Mouse (Mus musculus) forebrain, embryonic 13.5 days (tissue): ENCODE measurements at regions not wholly inside any gene's neighbourhood (a gene's known extent, or its start where the extent isn't known, plus 50 kb on each side); places are given as distances from the start of the nearest gene placed in this dataset.

Source experiments
- ATAC-seq: fragments of 200-750 bp; cut with Nextera tagmentation; 2 replicates; pipeline ENCODE4 v1.8.0; 2017
- H3K27ac ChIP-seq: fragments of 300-500 bp; sonication (generic); 2 replicates; pipeline ENCODE4 v1.5.1; 2015; ENCODE audit warnings: inconsistent platforms, mild to moderate bottlenecking, moderate library complexity
- H3K27me3 ChIP-seq: fragments of 300-500 bp; sonication (generic); 2 replicates; pipeline ENCODE4 v1.6.1; 2015; ENCODE audit warnings: mild to moderate bottlenecking, inconsistent platforms
- H3K36me3 ChIP-seq: fragments of 300-500 bp; sonication (generic); 2 replicates; pipeline ENCODE4 v1.6.1; 2015; ENCODE audit warnings: mild to moderate bottlenecking, inconsistent platforms; ENCODE audit not compliant: poor library complexity, severe bottlenecking
- H3K4me1 ChIP-seq: fragments of 300-500 bp; sonication (generic); 2 replicates; pipeline ENCODE4 v1.6.1; 2015; ENCODE audit warnings: inconsistent platforms
- H3K4me2 ChIP-seq: fragments of 300-500 bp; sonication (generic); 2 replicates; pipeline ENCODE4 v1.6.1; 2015; ENCODE audit warnings: inconsistent platforms, mild to moderate bottlenecking, moderate library complexity
- H3K4me3 ChIP-seq: fragments of 300-500 bp; sonication (generic); 2 replicates; pipeline ENCODE4 v1.5.1; 2015; ENCODE audit warnings: mild to moderate bottlenecking, inconsistent platforms
- H3K9ac ChIP-seq: fragments of 300-500 bp; sonication (generic); 2 replicates; pipeline ENCODE4 v1.6.1; 2015; ENCODE audit warnings: mild to moderate bottlenecking, inconsistent platforms
- H3K9me3 ChIP-seq: fragments of 300-500 bp; sonication (generic); replicated peaks from 2 replicates; pipeline ENCODE4 v1.6.1; 2016; ENCODE audit warnings: inconsistent platforms
- WGBS: fragments of 180-500 bp; shearing (Covaris S2); methylation state at CpG from one replicate; pipeline ENCODE4 v1.1.7; 2015; 5-methylcytosine and 5-hydroxymethylcytosine counted together

DNA sequence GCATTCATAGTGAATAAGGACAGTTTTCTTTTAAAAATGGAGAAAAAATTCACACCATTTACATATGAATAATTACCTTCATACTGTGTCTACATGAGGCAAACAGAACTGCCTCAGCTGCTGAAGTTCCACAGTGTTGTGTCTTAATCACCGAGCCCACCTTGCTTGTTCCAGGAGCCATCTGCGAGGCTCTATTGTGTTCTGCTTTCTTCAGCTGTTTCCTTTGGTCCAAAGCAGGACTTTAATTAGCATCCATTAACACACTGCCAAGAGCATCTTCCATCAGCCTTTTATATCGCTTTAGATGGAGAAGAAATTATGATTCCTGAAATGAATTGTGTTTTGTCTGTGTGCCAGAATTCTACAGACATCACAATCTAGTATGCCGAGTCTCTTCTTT lies 3423.1 kb upstream of the Lrrc6 start:
- Histone ChIP-seq H3K9ac (no peak overlapping the region), H3K27ac (peak overlapping the region; percentile 25), H3K4me1 (peaks cover 6% of the 10 kb centered on the region; the same call in 1 of the 2 replicates), H3K9me3 (no peaks in the 10 kb centered on the region), H3K27me3 (no peaks in the 10 kb centered on the region), H3K4me2 (no peak overlapping the region), H3K4me3 (no peak overlapping the region), H3K36me3 (no peaks in the 10 kb centered on the region)
- WGBS, result 23% methylated on average over 4 of the region's 4 CpGs
- peak; percentile 95 for ATAC-seq

DNA sequence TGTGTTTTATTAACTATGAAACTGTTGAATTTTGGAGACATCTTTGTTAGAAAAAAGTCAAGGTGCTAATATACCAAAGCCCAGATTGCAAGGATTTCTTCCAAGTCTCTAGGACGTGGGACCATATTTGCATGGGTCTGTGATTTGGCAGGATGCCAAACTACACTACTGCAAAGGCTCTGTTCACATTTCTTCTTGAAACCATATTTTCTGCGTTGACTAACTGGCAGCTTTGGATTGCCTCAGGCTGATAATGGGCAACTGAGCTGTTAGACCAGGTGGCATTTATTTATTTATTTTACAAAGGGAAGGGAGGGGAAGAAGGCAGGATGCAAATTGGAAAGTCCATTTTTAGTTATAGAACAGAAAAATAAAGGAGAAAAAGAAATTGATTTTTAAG lies 3422.6 kb upstream of the Lrrc6 start:
- peak; percentile 87 for ATAC-seq
- WGBS, result 23% methylated on average over 2 of the region's 2 CpGs
- Histone ChIP-seq H3K36me3 (no peaks in the 10 kb centered on the region), H3K27ac (no peak overlapping the region; the same call in none of the 2 replicates), H3K4me1 (peaks cover 6% of the 10 kb centered on the region; the same call in 1 of the 2 replicates), H3K27me3 (no peaks in the 10 kb centered on the region), H3K9me3 (no peaks in the 10 kb centered on the region), H3K4me3 (no peak overlapping the region), H3K4me2 (no peak overlapping the region), H3K9ac (no peak overlapping the region)

DNA sequence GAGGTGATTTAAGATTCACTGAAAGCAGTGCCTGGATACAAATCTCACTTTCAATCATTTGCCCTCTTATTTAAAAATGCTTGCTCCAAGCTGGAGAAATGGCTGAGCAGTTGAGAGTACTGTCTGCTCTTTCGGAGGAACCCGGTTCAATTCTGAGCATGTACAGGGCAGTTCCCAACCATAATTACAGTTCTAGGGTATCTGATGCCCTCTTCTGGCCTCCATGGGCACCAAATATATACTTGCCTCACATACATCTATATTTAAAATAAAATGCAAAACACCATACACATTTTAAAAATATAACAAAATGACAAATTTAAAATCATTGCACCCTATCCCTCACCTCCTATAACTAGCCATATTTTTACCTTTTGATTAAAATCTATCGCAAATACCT lies 3421.5 kb upstream of the Lrrc6 start:
- no peak for ATAC-seq

DNA sequence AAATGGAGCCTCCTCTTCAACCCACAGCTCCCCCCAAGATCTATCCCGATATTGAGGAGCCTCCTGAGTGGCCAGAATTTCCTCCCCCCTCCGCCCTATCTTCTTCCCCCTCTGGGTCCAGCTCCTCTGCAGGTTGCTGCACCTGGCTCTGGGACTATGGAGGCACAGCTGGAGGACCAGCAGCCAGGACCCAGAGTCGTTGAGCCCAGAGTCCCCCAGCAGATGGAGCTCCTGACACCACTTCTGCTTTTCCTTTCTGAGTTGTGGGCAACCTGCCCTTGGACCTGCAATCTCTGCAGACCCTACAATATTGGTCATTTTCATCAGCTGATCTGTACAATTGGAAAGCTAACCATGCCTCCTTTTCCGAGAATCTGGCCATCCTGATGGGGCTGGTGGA lies 3385.1 kb upstream of the Lrrc6 start:
- WGBS, result 72% methylated on average over 4 of the region's 4 CpGs
- H3K27ac ChIP-seq, result no peak overlapping the region
- no peaks in the 10 kb centered on the region for H3K9me3 ChIP-seq
- no peaks in the 10 kb centered on the region for H3K36me3 ChIP-seq
- ATAC-seq, result no peak
- H3K4me1 ChIP-seq, result no peaks in the 10 kb centered on the region
- H3K4me2 ChIP-seq, result no peak overlapping the region
- H3K4me3 ChIP-seq, result no peak overlapping the region
- H3K27me3 ChIP-seq, result no peaks in the 10 kb centered on the region
- no peak overlapping the region for H3K9ac ChIP-seq

More for the DNA sequence above, 3421.5 kb upstream of the Lrrc6 start:
- H3K4me2 ChIP-seq, result no peak overlapping the region
- WGBS, result 84% methylated on average over 3 of the region's 3 CpGs
- no peak overlapping the region for H3K4me3 ChIP-seq
- H3K27ac ChIP-seq, result no peak overlapping the region
- no peaks in the 10 kb centered on the region for H3K9me3 ChIP-seq
- no peak overlapping the region for H3K9ac ChIP-seq
- H3K4me1 ChIP-seq, result peaks cover 6% of the 10 kb centered on the region; the same call in 1 of the 2 replicates
- no peaks in the 10 kb centered on the region for H3K27me3 ChIP-seq
- H3K36me3 ChIP-seq, result no peaks in the 10 kb centered on the region

DNA sequence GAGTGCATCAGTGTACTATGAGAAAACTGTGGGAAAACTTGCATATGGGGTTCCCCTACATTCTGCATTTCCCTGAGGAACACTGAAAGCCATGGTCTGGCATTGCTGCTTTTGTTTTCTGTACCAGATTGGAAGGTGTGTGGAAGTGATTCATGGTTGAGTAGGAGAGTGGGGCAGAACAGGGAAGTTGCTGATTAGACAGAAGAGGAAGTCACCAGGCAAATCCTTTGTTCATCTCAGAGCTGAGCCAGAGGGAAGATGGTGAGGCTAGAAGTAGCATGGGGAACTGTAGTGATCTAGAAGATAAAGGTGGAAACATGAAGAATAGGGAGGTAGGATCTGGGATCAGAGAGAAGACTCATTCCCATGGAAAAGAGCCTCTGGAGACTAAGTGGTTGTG lies 3377.8 kb upstream of the Lrrc6 start:
- ATAC-seq, result no peak
- H3K36me3 ChIP-seq, result no peaks in the 10 kb centered on the region

GRCm38 (mm10) chr15:69853521-69853920 lies 3352.8 kb upstream of the Lrrc6 start:
- Histone ChIP-seq H3K27me3 (no peaks in the 10 kb centered on the region), H3K4me1 (no peaks in the 10 kb centered on the region), H3K4me3 (no peak overlapping the region), H3K36me3 (no peaks in the 10 kb centered on the region), H3K4me2 (no peak overlapping the region), H3K9ac (no peak overlapping the region), H3K9me3 (no peaks in the 10 kb centered on the region), H3K27ac (no peak overlapping the region)
- WGBS, result 3% methylated on average over 1 of the region's 1 CpGs
- no peak for ATAC-seq

More for the DNA sequence above, 3377.8 kb upstream of the Lrrc6 start:
- no peaks in the 10 kb centered on the region for H3K4me1 ChIP-seq
- H3K9me3 ChIP-seq, result no peaks in the 10 kb centered on the region
- H3K9ac ChIP-seq, result no peak overlapping the region
- H3K4me2 ChIP-seq, result no peak overlapping the region
- no peak overlapping the region for H3K4me3 ChIP-seq
- H3K27ac ChIP-seq, result no peak overlapping the region
- H3K27me3 ChIP-seq, result no peaks in the 10 kb centered on the region

GRCm38 (mm10) chr15:69849644-69850043 lies 3348.9 kb upstream of the Lrrc6 start:
- ATAC-seq, result no peak
- WGBS, result 88% methylated on average over 1 of the region's 1 CpGs
- Histone ChIP-seq H3K27me3 (no peaks in the 10 kb centered on the region), H3K36me3 (no peaks in the 10 kb centered on the region), H3K9ac (no peak overlapping the region), H3K4me3 (no peak overlapping the region), H3K9me3 (no peaks in the 10 kb centered on the region), H3K27ac (no peak overlapping the region), H3K4me1 (no peaks in the 10 kb centered on the region), H3K4me2 (no peak overlapping the region)
